Mouse (Mus musculus) layer of hippocampus, adult 18-20 months (tissue): ENCODE measurements around the gene Ltc4s. TPM values are rescaled to one million over a fixed set of nuclear protein-coding genes. Genes with fewer than 3 reads are reported as not detected.

ENCODE experiments used
- DNase-seq, 2 experiments: peaks; one replicate each; pipeline ENCODE4 v3.0.0; 2022; ENCODE audit warnings: low spot score in 2 of 2
- total RNA-seq, 2 experiments: library from RNA; stranded (reverse); gene quantifications; 2 replicates each; pipeline ENCODE4 v1.2.3; 2021

The Ltc4s gene
- total RNA-seq, 2 experiments from 2014 or later, result 6.8 to 7.1 TPM

DNA sequence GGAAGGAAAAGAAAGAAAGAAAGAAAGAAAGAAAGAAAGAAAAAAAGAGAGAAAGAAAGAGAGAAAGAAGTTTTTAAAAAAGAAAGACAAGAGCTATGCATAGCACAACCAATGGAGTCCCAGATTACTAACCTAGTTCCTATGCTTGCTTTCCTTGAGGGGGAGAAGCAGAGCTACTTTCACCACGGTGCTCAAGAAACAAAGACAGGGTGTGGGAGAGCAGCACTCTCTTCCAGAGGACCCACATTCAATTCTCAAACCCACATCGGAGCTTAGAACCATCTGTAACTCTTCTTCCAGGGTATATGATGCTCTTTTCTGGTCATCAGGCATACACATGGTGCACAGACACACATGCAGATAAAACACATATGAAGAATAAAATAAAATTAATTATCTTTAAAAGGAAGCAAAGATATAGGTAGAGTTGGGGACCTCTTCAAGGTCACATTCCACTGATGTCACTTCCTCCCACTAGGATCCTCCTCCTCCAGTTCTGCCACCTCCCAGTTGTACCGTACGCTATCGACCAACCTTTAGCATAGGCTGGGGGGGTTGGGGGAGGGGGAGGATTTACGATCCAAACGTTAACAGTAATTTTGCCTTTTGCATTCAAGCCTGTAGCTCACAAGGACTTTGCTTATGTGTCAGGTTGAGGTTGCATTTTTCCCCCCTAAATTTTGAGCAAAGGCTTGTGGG lies 10.2 kb upstream of the Ltc4s start:
- DNase-seq, result no peak

DNA sequence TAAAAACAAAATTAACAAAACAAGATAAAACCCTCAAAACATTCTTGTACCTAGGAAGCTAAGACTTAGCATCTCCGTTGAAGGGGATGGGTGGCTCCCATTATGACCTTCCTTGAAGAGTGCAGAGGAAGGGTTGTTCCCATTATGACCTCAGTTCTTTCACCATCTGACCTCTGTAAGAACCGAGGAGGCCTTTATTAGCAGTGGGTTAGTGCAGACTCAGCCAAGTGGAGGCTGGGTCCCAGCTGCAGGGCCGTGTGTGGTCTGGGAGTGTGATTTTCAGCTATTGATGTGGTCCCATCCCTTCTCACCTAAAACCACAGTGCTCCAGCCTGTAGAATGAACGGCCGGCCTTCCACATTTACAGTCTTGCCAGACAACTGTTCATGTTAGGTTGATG lies 6.9 kb upstream of the Ltc4s start:
- no peak for DNase-seq

DNA sequence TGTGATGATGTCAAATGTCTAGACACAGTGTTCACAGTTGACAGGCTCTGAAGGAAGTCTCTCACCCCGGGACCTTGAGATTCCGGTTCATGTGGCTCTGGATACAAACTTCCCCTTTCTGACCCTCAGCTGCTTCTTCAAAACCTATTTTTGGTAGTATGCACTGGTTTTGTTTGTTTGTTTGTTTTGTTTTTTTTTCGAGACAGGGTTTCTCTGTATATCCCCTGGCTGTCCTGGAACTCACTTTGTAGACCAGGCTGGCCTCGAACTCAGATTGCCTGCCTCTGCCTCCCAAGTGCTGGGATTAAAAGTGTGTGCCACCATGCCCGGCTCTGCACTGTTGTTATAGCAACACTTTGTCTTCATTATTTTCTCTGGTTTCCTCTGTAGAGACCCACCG lies 5.5 kb upstream of the Ltc4s start:
- DNase-seq, result no peak

DNA sequence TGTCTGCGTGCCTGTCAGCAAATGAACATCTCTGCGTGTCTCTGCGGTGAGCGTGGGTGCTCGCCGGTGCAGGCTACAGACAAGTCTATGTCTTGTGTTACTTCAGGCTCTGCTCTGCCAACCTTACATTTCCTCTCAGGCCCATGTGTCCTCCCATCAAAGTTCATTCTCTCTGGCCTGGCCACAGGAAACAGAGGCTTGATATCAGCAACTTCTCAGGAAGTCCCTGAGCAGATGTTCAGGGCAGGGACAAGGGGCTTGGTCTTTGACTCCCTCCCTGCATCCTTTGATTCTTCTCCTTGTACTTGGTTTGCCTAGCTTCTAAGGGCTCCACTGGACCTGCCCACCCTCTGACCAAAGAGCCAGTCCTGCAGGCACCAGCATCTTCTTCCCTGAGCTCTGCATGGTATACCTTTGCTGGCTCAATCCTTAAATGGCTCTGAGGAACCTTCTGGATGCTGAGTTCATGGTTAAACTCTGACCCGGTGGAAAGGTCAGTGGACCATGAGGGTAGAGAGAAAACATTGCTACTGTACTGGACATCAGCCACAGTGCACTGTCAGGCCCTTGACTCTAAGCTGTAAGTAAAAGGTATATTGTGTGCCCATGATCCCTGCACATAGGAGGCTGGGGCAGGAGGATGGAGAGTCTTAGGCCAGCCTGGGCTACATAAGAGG lies 2.0 kb upstream of the Ltc4s start:
- DNase-seq, result no peak

DNA sequence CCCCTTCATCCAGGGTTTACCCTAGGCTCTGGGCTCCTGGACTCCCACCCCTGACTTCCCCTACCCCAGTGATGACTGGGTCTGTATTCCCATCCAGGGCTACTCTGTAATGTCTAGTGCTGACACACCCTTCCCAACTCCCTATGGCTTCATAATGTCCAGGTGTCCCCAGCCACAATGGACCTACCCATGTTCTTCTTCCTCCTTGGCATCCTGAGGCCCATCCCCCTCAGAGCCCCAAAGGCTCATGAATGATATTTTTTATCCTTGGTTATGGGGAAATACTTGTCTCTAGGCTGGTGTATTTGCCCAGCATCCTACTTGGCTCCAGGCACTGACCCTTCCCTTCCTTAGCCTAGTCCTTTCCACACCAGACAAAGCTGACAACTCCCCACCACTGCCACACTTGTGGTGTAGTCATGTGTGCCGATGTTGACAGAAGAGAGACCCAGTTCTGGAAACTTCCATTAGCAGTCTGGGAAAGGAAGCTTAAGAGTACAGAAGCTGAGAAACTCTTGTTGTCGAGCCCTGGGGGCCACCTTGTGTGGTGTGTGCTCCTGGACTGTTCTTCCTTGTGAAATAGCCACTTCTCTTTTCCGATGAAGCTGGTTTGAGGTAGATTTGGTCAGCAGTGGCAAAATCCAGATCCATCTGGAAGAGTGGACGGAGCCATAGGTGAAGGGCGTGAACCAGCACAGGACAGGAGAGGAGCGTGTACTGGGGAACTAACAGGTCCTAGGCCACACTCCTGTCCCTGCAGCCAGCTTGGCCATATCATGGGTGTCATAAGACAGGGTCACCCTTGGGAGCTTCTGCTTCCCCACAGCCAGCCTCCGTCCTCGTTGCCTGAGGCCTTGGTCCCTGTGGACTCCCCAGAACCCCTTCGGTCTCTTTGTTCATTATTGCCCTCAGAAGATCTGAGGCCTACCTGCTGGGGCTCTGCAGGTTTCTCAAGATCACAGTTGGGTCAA lies 690 bp upstream of the Ltc4s start:
- no peak for DNase-seq

DNA sequence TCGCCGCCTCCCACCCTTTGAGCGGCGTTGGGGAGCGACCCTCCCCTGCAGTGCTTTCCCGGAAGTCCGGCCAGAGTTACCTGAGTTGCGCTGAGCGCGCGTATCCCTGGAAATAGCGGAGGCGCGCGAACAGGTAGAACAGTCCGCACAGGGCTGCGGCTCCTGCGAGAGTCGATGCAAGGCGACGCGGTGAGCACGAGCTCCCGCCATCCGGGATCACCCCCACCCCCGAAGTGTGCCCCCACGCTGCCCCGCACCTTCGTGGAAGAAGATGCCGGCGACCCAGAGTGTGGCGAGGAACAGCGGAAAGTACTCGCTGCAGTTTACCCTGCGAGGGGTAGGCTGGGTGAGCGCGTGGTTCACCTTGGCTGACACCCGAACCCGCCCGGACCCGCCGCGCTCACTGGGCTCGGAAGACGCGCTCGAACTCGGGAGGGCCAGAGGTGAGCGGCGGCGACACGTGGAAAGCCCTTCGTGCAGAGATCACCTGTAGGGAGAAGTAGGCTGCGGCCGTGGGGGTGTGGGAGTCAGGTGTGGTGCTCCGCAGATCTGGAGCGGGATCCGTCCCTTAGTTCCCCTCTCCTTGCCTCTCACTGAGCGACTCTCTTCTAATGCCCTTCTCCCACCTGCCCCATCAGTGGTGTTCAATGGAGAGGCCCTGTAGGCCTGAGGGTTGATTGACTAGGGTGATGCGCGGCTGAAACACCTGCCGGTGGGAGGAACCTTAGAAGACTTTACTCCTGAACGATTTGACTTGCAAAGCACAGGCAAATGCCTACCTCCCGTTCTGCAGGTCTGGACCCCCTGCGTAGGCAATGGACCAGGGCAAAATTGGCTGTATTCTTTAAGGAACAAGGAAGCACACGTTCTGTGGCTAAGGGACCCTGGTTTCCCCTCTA lies 1.2 kb downstream of the Ltc4s start:
- no peak for DNase-seq

DNA sequence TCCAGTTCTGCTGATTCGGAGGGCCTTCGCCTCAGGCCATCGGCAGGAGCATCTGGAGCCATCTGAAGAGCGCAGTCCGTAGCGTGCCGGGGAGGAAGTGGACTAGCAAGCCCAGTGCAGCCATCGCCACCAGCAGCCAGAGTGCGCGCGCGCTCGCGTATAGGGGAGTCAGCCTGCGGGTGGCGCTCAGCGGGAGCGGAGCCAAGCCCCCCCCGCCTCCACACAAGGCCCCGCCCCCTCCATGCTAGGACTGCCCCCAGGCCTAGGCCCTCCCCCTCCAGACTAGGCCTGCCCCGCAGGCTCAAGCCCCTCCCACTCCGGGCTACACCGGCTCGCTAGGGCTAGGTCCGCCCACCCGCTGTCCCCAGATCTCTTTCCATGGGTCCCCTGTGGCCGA lies 1.9 kb downstream of the Ltc4s start:
- peak; percentile 58 to 84 for DNase-seq

DNA sequence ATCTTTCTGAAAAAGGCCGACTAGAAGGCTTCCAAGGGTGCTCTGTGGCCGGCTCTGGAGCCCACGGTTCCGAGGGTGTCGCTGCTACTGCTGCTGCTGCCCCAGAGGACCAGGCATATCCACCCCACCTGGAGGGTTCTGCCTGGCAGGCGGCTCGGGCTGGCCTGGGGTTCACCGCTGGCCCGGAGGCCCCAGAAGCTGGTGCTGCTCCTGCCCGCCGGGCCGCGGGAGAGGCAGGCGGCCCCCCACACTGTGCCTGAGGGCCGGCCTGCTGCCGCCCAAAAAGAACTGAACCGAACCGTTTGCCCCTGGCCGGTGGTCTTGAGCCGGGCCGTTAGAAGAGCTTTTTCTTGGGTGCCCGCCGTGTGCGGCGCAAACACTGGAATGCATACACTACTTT lies 3.8 kb downstream of the Ltc4s start:
- no peak for DNase-seq

DNA sequence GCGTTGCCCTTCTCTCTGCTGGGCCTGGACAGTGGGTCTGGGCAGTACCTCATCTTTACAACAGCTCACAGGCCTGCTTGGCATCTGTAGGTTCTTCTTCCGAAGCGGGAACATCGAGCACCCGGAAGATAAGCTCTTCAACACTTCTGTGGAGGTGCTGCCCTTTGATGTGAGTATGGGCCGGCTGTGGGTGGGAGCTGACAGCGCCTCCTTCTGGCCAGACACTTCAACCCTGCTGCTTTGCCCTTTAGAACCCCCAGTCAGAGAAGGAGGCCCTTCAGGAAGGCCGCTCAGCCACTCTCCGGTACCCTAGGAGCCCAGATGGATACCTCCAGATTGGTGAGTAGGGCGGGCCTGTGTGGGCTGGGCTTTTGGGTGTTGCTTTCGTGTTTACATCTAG lies 4.4 kb downstream of the Ltc4s start:
- DNase-seq, result no peak

DNA sequence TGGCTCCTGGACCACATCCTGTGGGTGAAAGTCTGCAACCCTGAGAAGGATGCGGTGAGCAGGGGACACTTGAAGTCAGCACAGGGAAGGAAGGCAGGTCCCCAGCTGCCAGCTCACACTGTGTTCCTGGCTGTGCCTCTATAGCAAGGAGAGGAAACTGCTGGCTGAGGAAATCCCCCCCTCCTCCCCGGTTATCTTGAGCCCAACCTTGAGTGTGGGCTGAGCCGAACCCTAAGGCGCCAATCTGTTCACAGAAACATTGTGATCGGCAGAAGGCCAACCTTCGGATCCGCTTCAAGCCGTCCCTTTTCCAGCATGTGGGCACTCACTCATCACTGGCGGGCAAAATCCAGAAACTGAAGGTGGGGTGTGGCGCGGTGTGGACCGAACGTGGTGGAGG lies 5.4 kb downstream of the Ltc4s start:
- DNase-seq, result peak in 1 of 2 experiments; percentile 59

DNA sequence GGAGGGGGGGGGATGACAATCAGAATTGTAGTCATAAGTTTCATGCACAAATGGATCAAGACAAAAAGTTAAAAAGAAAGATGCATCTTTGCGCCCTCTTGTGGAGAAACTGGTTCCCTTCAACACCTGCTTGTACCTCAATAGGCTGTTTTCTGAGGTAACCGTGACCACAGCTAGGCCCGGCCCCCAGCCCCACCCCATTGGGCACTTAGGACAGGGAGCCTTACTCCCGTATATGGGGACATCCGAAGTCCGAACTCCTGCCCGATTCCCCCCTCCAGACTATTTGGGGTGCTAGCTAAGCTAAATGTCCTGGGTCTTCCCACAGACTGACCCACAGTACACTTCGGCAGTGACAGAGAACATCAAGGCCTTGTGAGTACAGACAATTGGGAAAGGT lies 7.0 kb downstream of the Ltc4s start:
- peak in 1 of 2 experiments; percentile 79 for DNase-seq

DNA sequence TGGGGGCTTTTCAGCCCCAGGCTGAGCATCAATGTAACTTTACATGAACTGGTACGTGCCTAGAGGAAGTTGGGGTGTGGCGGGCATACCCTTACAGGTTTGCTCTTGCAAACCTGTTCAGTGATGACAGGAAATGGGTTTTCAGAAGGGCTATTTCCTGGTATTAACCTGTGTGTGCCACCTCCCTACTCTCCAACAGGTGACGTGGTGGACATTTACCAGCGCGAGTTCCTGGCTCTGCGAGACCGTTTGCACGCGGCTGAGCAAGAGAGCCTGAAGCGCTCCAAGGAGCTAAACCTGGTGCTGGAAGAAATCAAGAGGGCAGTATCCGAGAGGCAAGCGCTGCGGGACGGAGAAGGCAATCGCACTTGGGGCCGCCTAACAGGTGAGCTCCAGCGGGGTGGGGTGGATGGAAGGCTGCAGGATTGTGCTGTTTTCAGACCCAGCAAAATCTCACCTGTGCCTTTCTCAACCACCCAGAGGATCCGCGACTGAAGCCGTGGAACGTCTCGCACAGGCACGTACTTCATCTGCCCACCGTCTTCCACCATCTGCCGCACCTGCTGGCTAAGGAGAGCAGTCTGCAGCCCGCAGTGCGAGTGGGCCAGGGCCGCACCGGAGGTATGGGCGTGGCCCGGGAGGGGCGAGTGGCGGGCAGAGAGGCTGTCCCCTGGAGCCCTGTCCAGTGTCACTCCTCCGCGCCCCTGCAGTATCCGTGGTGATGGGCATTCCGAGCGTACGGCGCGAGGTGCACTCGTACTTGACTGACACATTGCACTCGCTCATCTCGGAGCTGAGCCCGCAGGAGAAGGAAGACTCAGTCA lies 7.7 kb downstream of the Ltc4s start:
- DNase-seq, result no peak

DNA sequence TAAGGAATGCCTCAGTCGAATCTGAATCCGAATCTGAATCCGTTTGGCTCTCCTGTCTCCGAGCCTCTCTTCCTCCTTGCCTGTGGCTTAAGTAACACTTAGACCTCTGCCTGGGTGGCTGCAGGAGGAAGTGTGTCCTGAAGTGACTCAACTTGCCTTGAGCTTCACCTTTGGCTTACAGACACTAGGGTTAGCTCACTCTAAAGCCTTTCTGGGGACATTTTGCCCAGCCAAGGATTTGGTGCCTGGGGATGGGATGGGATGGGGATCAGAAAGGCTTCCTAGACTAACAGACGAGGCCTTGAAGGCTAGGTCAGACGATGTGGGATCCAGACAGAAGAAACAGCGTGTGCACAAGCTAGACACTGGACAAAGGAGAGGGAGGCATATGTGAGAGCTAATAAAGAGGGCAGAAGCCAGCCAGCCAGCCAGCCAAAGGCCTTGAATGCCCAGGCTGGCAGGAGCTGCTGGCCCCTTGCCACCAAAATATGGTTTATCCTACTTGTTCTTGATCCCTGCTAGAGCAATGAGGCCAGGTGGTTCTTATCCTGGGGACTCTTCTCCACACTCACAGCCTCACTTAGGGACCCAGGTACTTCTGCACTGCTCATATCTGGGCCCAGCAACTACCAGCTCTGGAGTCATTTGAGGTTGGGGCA lies 9.0 kb downstream of the Ltc4s start:
- no peak for DNase-seq

DNA sequence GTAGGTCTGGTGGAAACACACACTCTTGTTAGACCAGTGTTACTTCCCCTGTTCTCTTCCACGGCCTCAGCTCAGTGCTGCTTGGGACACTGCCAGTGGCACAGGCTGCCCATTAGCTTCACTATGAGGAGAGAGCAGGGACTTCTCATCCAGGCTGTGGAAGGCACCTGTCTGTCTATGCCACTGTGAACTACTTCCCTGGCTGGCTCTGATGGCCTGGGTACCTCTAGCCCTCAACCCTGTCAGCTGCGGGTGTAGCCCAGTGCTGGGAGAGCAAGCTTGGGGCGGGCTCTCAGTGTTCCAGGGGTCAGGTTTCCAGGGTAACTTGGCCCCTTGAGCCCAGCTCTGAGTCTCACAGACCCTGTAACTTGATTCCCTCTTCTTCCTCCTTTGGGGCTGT lies 9.6 kb downstream of the Ltc4s start:
- no peak for DNase-seq

DNA sequence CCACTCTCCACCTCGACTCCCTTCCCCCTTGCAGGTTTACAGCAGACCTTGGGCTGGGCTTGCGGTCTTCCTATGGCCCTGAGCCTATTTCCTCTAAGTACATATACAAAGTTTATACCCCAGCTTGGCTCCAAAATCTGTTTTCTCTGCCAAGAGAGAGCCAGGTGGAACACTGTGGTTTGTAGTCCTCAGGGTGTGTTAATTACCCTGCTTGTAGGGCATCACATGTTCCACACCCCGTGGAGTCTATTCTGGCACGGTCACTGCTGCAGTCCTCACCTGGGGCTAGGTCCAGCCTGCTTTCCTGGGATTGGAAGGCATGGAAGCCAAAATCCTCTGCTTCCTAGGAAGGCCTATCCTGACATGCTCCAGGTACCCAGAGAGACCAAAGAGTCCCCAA lies 10.7 kb downstream of the Ltc4s start:
- DNase-seq, result no peak

DNA sequence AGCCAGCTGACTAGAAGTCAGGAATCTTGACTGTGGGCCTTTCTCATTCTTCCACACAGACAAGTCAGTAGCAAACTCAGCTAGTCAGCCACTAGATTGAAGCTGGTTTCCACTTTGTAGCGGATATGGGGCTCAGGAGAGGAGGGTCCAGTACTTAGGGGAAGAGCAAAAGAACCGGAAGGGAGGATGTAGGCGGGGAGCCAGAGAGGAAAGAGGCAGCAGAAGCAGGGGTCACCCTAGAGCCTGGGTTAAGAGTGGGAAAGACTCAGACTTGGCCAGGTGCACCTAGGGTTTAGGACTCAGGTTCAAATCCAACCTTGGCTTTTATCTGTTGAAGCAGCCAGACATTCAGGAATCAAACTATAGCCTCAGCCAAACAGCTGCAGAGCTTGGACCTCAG lies 11.2 kb downstream of the Ltc4s start:
- no peak for DNase-seq

DNA sequence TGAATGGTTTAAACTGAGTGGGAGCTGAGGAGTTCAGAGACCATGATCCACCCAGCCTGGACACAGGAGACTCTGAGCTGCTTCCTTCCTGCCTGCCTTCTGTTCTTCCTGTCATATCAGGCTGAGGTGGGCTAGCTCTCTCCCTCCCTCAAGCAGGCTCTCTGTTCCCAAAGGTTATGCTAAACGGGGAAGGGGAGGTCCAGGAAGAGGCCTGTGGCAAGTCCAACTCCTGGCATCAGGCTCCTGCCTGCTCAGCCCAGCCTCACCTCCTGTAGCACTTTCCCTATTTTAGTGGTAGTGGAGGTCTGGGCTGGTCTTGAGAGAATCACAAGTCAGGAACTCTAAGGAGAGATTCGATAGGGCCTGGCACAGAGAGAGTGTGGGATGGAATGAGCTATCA lies 12.0 kb downstream of the Ltc4s start:
- DNase-seq, result no peak

DNA sequence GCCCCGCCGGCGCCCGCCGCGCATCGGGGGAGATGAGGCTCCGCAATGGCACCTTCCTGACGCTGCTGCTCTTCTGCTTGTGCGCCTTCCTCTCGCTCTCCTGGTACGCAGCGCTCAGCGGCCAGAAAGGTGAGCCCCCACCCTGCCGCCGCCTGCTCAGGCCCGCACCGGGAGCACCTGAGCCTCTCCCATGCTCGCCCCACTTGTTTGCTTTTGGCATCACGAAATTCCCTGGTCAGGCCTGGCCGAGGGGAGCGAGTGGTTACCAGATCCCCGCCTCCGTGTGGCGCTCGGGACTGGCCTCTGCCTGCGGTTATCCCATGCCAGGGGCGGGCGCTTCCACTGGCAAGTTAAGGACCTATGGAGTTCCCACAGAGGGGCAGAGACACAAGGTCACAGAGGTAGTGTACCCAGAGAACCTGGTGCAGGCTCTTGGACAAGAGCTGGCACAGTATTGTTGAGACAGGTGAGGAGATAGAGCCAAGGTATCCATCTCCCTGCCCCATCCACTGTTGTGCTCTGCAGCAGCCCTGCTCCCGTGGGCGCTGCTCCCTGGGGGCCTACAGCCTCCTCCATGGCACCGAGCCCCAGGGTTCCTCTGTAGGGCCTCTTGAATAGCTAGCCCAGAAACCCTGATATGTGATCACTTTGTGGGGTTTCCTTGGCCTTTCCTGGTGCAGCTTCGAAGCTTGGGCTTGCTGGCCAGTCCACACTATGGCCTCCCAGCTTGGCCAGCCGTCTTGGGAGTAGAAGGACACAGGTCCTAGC lies 12.6 kb downstream of the Ltc4s start:
- DNase-seq, result no peak
